Mouse (Mus musculus) liver, postnatal 0 days (tissue): ENCODE data around the gene Clcn3.

Source experiments
- CTCF ChIP-seq: sonication (generic); IDR thresholded peaks from 2 replicates; pipeline ENCODE4 v1.5.1; 2016; ENCODE audit warnings: antibody characterized with exemption, low read depth
- EP300 ChIP-seq: IDR thresholded peaks from 2 replicates; pipeline ENCODE4 v1.6.1; 2016; ENCODE audit warnings: antibody characterized with exemption, low read depth, mild to moderate bottlenecking

- TF ChIP-seq CTCF (no peak), EP300 (no peak)
Measured at GRCm38 (mm10) chr8:60878617-60879016, 104.5 kb downstream of the Clcn3 start.
